Mouse (Mus musculus) layer of hippocampus, postnatal 10 days (tissue): ENCODE measurements around the gene St6galnac1. TPM values are rescaled to one million over a fixed set of nuclear protein-coding genes. Genes with fewer than 3 reads are reported as not detected.
"Not testable (repeated sequence)": the region's sequence is repeated elsewhere in the genome, so short reads cannot be mapped to it uniquely, and the experiment has no call there.

Experiments
- DNase-seq, 2 experiments: peaks; one replicate each; pipeline ENCODE4 v3.0.0; 2021; ENCODE audit warnings: low spot score in 2 of 2
- total RNA-seq, 2 experiments: library from RNA; stranded (reverse); gene quantifications; 2 replicates each; pipeline ENCODE4 v1.2.3; 2021

St6galnac1 gene
- total RNA-seq, 2 experiments from 2014 or later = not detected

- not testable (repeated sequence) for DNase-seq
Observed at GRCm38 (mm10) chr11:116731060-116731580, 44.2 kb downstream of the St6galnac1 start.

- DNase-seq = no peak
Observed at GRCm38 (mm10) chr11:116729276-116730008, 45.9 kb downstream of the St6galnac1 start.

- no peak for DNase-seq
Observed at GRCm38 (mm10) chr11:116726156-116726555, 49.2 kb downstream of the St6galnac1 start.

- DNase-seq = peak; percentile 8 to 18
Observed at GRCm38 (mm10) chr11:116725031-116725948, 50.0 kb downstream of the St6galnac1 start.

GRCm38 (mm10) chr11:116723064-116723463 is 52.2 kb downstream of the St6galnac1 start:
- DNase-seq = no peak

GRCm38 (mm10) chr11:116721548-116722271 is 53.6 kb downstream of the St6galnac1 start:
- no peak for DNase-seq

GRCm38 (mm10) chr11:116720319-116720865 is 54.9 kb downstream of the St6galnac1 start:
- DNase-seq = no peak

Other genes starting within 250 kb of the St6galnac1 start
- 1 to 10 TPM; 1.7 to 2.1 TPM for gene Sphk1, start 244.6 kb downstream of the St6galnac1 start, total RNA-seq
- 100 to 1,000 TPM; 115 to 118 TPM for gene Ube2o, start 194.1 kb downstream of the St6galnac1 start, total RNA-seq
- under 1 TPM in 1 of 2 experiments, not detected in 1; 0.34 TPM for gene Aanat, start 189.1 kb downstream of the St6galnac1 start, total RNA-seq
- gene Rhbdf2, start 148.5 kb downstream of the St6galnac1 start, total RNA-seq = 1 to 10 TPM in 1 of 2 experiments, under 1 TPM in 1; 0.94 to 1.5 TPM
- gene Prcd, start 122.0 kb downstream of the St6galnac1 start, total RNA-seq = 1 to 10 TPM; 3.4 to 3.8 TPM
- 10 to 100 TPM; 33.0 to 42.3 TPM for gene Cygb, start 121.2 kb downstream of the St6galnac1 start, total RNA-seq
- gene Mxra7, start 52.5 kb upstream of the St6galnac1 start, total RNA-seq = 10 to 100 TPM; 23.3 to 27.6 TPM
- 10 to 100 TPM; 32.5 to 33.7 TPM for gene Mettl23, start 67.8 kb upstream of the St6galnac1 start, total RNA-seq
- 10 to 100 TPM; 30.4 to 31.4 TPM for gene Jmjd6, start 67.9 kb upstream of the St6galnac1 start, total RNA-seq
- 10 to 100 TPM; 42.6 to 43.3 TPM for gene Mfsd11, start 76.9 kb upstream of the St6galnac1 start, total RNA-seq
- gene Srsf2, start 77.6 kb upstream of the St6galnac1 start, total RNA-seq = 100 to 1,000 TPM; 217 to 239 TPM
- 10 to 100 TPM; 58.3 to 65.9 TPM for gene Mgat5b, start 143.4 kb upstream of the St6galnac1 start, total RNA-seq